Mouse (Mus musculus): ENCODE results near the gene Rps8. TPM values are rescaled to one million over a fixed set of nuclear protein-coding genes. Genes with fewer than 3 reads are reported as not detected.

Gene Rps8
- total RNA-seq, 2 experiments from 2014 or later = 587 to 633 TPM

DNA sequence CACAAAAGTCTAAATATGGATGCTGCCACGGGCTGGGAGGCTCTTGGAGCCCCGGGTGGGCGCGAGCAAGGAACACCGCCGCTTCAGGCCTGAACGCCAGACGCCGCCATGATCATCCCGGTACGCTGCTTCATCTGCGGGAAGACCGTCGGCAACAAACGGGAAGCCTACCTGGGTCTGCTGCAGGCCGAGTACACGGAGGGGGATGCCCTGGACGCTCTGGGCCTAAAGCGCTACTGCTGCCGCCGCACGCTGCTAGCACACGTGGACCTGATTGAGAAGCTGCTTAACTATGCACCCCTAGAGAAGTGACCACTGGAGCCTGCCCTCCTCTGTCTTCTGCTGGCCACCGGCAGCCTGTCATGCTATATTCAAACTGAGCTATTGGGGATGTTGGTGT is 7.2 kb downstream of the Rps8 start:
- DNase-seq = no peak

GRCm38 (mm10) chr4:117148047-117148713 is 7.9 kb downstream of the Rps8 start:
- DNase-seq = no peak

DNA sequence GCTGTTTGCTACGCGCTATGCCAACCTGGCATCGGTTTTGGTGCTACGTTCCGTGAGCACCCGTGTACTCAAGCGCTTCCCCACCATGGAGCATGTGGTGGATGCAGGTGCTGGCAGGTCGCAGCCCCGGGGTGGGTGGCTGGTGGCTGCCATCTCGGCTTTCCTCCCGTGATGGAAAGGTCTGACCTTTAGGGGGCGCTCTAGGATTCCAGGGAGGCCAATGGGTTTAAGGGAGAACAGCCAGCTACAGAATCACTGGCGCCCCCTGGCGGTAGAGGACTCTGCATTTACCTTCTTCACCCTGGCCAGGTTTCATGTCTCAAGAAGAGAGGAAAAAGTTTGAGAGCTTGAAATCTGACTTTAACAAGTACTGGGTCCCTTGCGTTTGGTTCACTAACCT is 9.9 kb downstream of the Rps8 start:
- DNase-seq = peak; percentile 82 to 88

GRCm38 (mm10) chr4:117145248-117145647 is 10.8 kb downstream of the Rps8 start:
- DNase-seq = no peak

GRCm38 (mm10) chr4:117143023-117143422 is 13.0 kb downstream of the Rps8 start:
- no peak for DNase-seq

DNA sequence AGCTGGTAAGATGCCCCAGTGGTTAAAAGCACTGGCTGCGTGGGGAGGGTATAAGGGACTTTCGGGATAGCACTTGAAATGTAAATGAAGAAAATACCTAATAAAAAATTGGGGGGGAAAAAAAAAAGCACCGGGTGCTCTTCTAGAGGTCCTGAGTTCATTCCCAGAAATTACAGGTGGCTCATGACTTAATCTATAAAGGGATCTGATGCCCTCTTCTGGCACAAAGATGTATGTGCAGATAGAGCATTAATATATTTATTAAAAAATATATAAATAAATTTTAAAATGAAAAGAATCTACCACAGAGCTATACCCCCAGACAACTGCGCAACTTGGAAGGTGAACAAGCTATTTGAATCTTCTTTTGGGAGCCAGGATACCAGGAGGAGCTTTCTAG is 15.4 kb downstream of the Rps8 start:
- peak in 1 of 2 experiments; percentile 4 for DNase-seq

- DNase-seq = peak; percentile 57 to 65
These were observed 16.8 kb downstream of the Rps8 start for GRCm38 (mm10) chr4:117139217-117139612.

GRCm38 (mm10) chr4:117138295-117139216 is 17.5 kb downstream of the Rps8 start:
- DNase-seq = no peak

DNA sequence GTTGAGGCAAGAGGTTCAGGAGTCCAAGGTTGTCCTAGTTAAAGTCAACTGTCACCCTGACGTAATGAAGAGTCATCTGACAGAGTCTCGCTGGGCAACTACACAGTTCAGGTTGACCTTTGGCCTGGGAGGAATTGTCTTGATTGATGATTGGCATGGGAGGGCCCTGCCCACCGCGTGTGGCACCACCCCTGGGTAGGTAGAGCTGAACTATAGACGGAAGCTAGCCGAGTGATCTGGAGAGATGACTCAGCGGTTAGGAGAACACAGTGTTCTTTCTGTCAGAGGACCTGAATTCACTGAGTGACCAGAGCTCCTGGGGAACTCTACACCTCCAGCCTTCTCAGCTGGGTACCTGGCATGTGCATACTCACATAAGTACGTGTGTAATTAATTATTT is 20.0 kb downstream of the Rps8 start:
- DNase-seq = no peak

- no peak for DNase-seq
These were observed 21.4 kb downstream of the Rps8 start for GRCm38 (mm10) chr4:117134601-117134995.

DNA sequence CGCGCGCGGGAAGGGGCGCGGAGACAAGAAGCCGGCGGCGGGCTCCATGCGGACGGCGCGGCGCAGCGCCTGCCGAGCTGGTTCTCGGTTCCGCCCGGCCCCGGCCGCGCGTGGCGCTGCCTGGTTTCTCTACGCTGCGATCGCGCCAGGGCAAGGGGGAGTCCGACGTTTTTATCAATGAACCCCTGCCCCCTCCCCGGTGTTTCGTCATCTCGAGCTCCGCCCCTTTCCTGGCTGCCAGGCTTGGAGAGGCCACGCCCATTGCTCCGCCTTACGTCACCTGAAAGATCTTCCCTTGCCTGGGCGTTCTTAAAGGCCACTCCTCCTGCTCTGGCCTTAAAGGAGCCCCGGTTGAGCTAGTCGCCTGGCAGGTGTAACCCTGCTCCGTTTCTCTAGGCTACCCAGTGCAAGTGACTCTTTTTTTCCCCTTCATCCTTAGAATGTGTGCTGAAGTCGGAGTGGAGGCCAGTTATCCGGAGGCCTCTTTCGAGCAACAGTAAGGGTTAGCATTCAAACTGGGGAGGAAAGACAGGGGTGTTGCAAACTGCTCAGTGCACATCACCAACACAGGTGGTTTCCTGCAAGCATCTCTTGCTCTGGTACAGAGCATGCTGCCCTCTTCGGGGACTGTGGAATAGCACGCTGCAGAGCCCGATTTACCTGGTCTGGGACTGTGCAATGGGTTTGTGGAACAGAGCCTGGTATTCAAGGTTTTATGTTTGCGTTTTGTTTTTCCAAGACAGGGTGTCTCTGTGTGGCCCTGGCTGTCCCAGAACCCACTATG is 22.0 kb downstream of the Rps8 start, which contains the start of gene Plk3:
Gene Plk3 (minus strand): TSS at position 147 of the 784 bp plus-strand sequence.
- peak; percentile 98 to 99 for DNase-seq

GRCm38 (mm10) chr4:117133366-117133796 is 22.7 kb downstream of the Rps8 start:
- peak in 1 of 2 experiments; percentile 28 for DNase-seq

- DNase-seq = no peak
These were observed 23.3 kb downstream of the Rps8 start for GRCm38 (mm10) chr4:117132794-117133143.

- DNase-seq = no peak
These were observed 23.9 kb downstream of the Rps8 start for GRCm38 (mm10) chr4:117131890-117132793.

GRCm38 (mm10) chr4:117131198-117131597 is 24.8 kb downstream of the Rps8 start:
- DNase-seq = no peak

DNA sequence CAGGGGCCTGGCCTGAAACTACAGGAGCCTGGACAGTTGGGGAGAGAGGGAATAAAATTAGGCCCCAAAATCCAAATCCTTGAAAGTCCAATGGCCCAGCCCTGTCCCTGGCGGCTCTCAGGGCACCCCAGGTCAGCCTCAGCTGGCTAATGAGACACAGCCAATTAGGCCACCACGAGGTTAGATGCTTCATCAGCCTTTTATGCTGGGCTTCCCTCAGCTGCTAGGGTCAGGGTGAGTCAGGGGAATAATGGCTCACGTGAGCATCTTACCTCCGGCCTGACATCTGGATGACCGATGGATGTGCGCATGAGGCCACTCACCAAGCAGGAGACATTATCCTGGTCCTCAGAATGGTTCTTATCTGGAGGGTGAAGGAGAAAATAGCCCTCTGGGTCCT is 25.3 kb downstream of the Rps8 start:
- DNase-seq = no peak

DNA sequence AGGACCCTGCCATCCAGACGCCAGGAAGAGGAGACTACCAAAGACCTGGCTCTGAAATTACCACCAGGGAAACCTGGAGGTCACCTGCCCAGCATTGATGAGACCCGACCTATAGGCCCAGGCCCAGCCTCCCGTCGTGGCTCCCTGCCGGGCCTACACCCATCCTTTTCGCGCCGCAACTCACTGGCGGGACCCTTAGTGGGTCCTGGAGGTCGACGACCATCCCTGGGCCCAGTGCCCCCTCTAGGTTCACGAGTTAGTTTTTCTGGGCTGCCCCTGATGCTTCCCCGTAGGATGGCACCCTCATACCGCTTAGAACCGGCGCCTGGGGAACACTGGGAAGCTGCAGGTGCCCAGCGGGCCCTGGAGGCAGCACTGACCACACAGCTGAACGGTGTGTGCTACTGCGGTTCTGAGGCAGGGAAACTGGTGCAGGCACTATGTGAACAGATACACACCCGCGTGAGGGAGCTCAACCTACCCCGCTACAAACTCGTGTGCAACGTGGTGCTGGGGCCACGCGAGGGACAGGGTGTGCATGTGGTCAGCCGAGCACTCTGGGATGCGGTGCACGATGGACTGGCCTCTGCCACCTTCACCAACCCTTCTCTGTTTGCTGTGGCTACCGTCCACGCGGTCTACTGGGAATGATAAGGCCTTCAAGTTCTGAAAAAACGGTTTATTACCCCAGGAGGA is 27.9 kb downstream of the Rps8 start:
- no peak for DNase-seq

DNA sequence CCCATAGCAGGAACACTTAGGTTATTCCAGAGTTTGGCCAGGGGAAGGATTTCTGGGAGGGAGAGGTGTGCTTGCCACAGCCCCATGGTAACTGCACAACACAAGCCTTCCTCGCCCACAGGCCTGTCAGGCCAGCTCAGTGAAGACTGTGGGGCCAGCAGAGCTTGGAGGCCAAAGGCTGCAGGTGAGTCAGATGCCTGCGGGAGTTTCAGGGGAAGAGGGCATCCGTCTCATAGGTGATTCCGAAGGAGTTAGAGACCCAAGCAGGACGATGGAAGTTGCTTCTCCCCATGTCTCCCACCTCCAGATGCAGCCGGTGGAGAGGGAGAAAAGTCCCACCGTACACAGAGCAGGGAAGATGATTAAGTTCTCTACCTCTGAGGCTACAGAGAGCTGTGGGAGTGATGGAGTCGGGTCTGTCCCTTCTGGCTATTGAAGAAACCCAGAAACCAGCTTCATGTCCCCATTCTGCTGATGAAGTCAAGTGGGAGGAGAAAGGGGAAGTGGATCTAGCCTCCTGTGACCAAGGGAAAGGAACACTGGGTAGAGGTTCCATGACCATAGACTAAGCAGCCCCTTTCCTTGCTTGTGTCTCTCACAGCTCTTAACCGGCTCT is 29.3 kb downstream of the Rps8 start, which contains the start of gene Tctex1d4:
Gene Tctex1d4 (plus strand): TSS at position 120 of the 616 bp plus-strand sequence.
- peak; percentile 26 to 49 for DNase-seq

GRCm38 (mm10) chr4:117125910-117126674 is 30.0 kb downstream of the Rps8 start:
- DNase-seq = peak; percentile 87 to 96
